In genomic region chr5:25752862-25753261, GRCm38 (mm10) we compare ENCODE assay signal across 8 mouse cellular contexts. TPM values are rescaled to one million over a fixed set of nuclear protein-coding genes. Genes with fewer than 3 reads are reported as not detected.
DNase-seq lines count a peak whose midpoint lies in the region; TF ChIP-seq lines count a peak whose summit lies in the region.

No protein-coding gene starts in this region.

- H3K9me3 ChIP-seq in heart, embryonic 10.5 days: no peaks in the 10 kb centered on the region

- H3K4me3 ChIP-seq in heart, adult 2 months: no peak overlapping the region
- H3K4me3 ChIP-seq in heart, embryonic 10.5 days: no peak overlapping the region

- H3K27ac ChIP-seq in heart, adult 2 months: no peak overlapping the region
- H3K27ac ChIP-seq in heart, embryonic 10.5 days: no peak overlapping the region

- H3K9ac ChIP-seq in heart, adult 2 months (ENCODE audit: low read depth, low read length): no peak overlapping the region

- TF ChIP-seq EP300 in heart, adult 2 months (IDR thresholded peaks at IDR 0.05; ENCODE audit: insufficient read depth, low read depth, low read length): no peak

- DNase-seq in adrenal gland, adult (ENCODE audit: inconsistent age in 2 of 2, low spot score in 1 of 2): peak; percentile 73 to 74
- DNase-seq in adrenal gland, adult 8-10 months: no peak
- DNase-seq in heart, adult 2 months: peak; percentile 33 to 58
- no peak for DNase-seq in heart, embryonic 10.5 days (ENCODE audit: low spot score)
- peak; percentile 23 for DNase-seq in urinary bladder, postnatal 14 days (ENCODE audit: low spot score)
- DNase-seq in urinary bladder, adult 2 months (ENCODE audit: low spot score): no peak
- DNase-seq in embryo, embryonic 9.5 days (ENCODE audit: extremely low spot score): no peak
- no peak for DNase-seq in spleen, postnatal 4 days (ENCODE audit: low spot score in 2 of 2)

- peaks cover 8% of the 10 kb centered on the region for H3K4me1 ChIP-seq in heart, adult 2 months (ENCODE audit: control insufficient read depth, insufficient read depth, low read length)
- peaks cover 54% of the 10 kb centered on the region for H3K4me1 ChIP-seq in heart, embryonic 10.5 days

- no peaks in the 10 kb centered on the region for H3K79me2 ChIP-seq in heart, adult 2 months (replicated peaks; ENCODE audit: control insufficient read depth, insufficient read depth, low read length)

- no peaks in the 10 kb centered on the region for H3K36me3 ChIP-seq in heart, adult 2 months (ENCODE audit: control insufficient read depth, insufficient read depth, low read length)
- H3K36me3 ChIP-seq in heart, embryonic 10.5 days: no peaks in the 10 kb centered on the region

- intact Hi-C loops in heart, adult 2 months (cut with DNase I): loop anchor here (5.0 kb wide), 1 partner anchor 39 kb away; no protein-coding TSS in a partner anchor

- no peak for TF ChIP-seq CTCF in heart, adult 2 months (IDR thresholded peaks at IDR 0.05)

- TF ChIP-seq POLR2A in heart, adult 2 months (IDR thresholded peaks at IDR 0.05; ENCODE audit: insufficient read depth, low read depth, low read length): no peak

- WGBS in heart, adult 2 months: 66% methylated on average over 5 of the region's 5 CpGs
- WGBS in heart, embryonic 10.5 days: 75% methylated on average over 5 of the region's 5 CpGs

- H3K27me3 ChIP-seq in heart, adult 2 months (ENCODE audit: control insufficient read depth, insufficient read depth, low read length): no peaks in the 10 kb centered on the region
- H3K27me3 ChIP-seq in heart, embryonic 10.5 days (ENCODE audit: insufficient read depth, poor library complexity, severe bottlenecking): no peaks in the 10 kb centered on the region

RNA-seq across cellular contexts. Expression of gene Actr3b, which starts 6.9 kb away (rescaled TPM):
- total RNA-seq in adrenal gland, adult 8-10 months (2022): 10 to 100 TPM; 11.1 to 13.8 (median 12.3) TPM
- 10 to 100 TPM; 33.7 to 46.8 TPM for total RNA-seq in heart, adult 2 months (2021)
- 28.3 and 28.5 TPM in 2 replicates for polyA plus RNA-seq in heart, adult 2 months (2012; rRNA removed)
- 22.7 and 40.6 TPM in 2 replicates for polyA plus RNA-seq in heart, embryonic 10.5 days (2016; fragmentation: Nextera tagmentation; extraction: Ambion mirVana)
- 12.1 and 13.2 TPM in 2 replicates for polyA plus RNA-seq in urinary bladder, adult 2 months (2012; rRNA removed)

RNA-seq across cellular contexts. Expression of gene Xrcc2, which starts 47.2 kb away (rescaled TPM):
- total RNA-seq in adrenal gland, adult 8-10 months (2022): 1 to 10 TPM; 4.6 to 7.7 (median 5.9) TPM
- total RNA-seq in heart, adult 2 months (2021): 1 to 10 TPM; 4.8 to 7.3 TPM
- 3.0 and 6.6 TPM in 2 replicates for polyA plus RNA-seq in heart, adult 2 months (2012; rRNA removed)
- 13.0 and 13.2 TPM in 2 replicates for polyA plus RNA-seq in heart, embryonic 10.5 days (2016; fragmentation: Nextera tagmentation; extraction: Ambion mirVana)
- polyA plus RNA-seq in urinary bladder, adult 2 months (2012; rRNA removed): 4.0 and 4.5 TPM in 2 replicates

Comparison
In these comparisons a context has a peak if more than half of its experiments do, and no peak if none do; other contexts are left out.
1. DNase-seq: peak in adrenal gland, adult (2 of 2), heart, adult 2 months (2 of 2) and urinary bladder, postnatal 14 days (single experiment); none in adrenal gland, adult 8-10 months (single experiment), heart, embryonic 10.5 days (single experiment), urinary bladder, adult 2 months (single experiment), embryo, embryonic 9.5 days (single experiment) and spleen, postnatal 4 days (0 of 2).